Mouse (Mus musculus) myocyte (in vitro differentiated cells): ENCODE measurements around the gene Eif4a1. TPM values are rescaled to one million over a fixed set of nuclear protein-coding genes. Genes with fewer than 3 reads are reported as not detected.
A peak's percentile ranks its signal among the peaks of the same experiment; 100 is the strongest.

ENCODE experiments used
- H3K27me3 ChIP-seq: one replicate; pipeline ENCODE4 v1.6.1; 2011; ENCODE audit not compliant: control insufficient read depth, insufficient read depth, insufficient read length
- H3K36me3 ChIP-seq: one replicate; pipeline ENCODE4 v1.6.1; 2011; ENCODE audit not compliant: control insufficient read depth, insufficient read depth
- H3K4me2 ChIP-seq: one replicate; pipeline ENCODE4 v1.6.1; 2011; ENCODE audit warnings: low read depth, control low read depth
- H3K4me3 ChIP-seq: one replicate; pipeline ENCODE4 v1.5.1; 2011; ENCODE audit warnings: mild to moderate bottlenecking, control low read depth, moderate library complexity
- H3K79me2 ChIP-seq: one replicate; pipeline ENCODE4 v1.6.1; 2011; ENCODE audit not compliant: control insufficient read depth, insufficient read depth
- H3ac ChIP-seq: one replicate; pipeline ENCODE4 v1.6.1; 2011; ENCODE audit not compliant: control insufficient read depth, insufficient read length
- CEBPB ChIP-seq: IDR thresholded peaks from 2 replicates; pipeline ENCODE4 v1.6.1; 2011; ENCODE audit warnings: mild to moderate bottlenecking, moderate library complexity; ENCODE audit not compliant: poor library complexity, insufficient read depth, severe bottlenecking
- E2F4 ChIP-seq: IDR thresholded peaks from one replicate; pipeline ENCODE4 v1.6.1; 2011; ENCODE audit warnings: mild to moderate bottlenecking, control low read depth, moderate library complexity; ENCODE audit not compliant: insufficient read depth
- MAX ChIP-seq: IDR thresholded peaks from one replicate; pipeline ENCODE4 v1.6.1; 2011; ENCODE audit warnings: low read depth, mild to moderate bottlenecking, control low read depth
- MYOD1 ChIP-seq, 3 experiments: IDR thresholded peaks; one replicate each; pipeline ENCODE4 v1.6.1; 2011; ENCODE audit warnings: control low read depth in 2 of 3, low read depth in 2 of 3, mild to moderate bottlenecking in 2 of 3, moderate library complexity in 1 of 3; ENCODE audit not compliant: insufficient read length in 2 of 3, control insufficient read depth in 1 of 3
- MYOG ChIP-seq, 3 experiments: IDR thresholded peaks; one replicate each; pipeline ENCODE4 v1.6.1; 2011; ENCODE audit warnings: control low read depth in 2 of 3, low read depth in 2 of 3, mild to moderate bottlenecking in 2 of 3; ENCODE audit not compliant: insufficient read length in 2 of 3, control insufficient read depth in 1 of 3, insufficient read depth in 1 of 3
- POLR2A ChIP-seq: IDR thresholded peaks from one replicate; pipeline ENCODE4 v1.6.1; 2011; ENCODE audit warnings: low read depth, mild to moderate bottlenecking, control low read depth, moderate library complexity; ENCODE audit not compliant: insufficient read length
- POLR2AphosphoS2 ChIP-seq: IDR thresholded peaks from one replicate; pipeline ENCODE4 v1.6.1; 2011; ENCODE audit warnings: low read depth, control low read depth; ENCODE audit not compliant: insufficient read length
- REST ChIP-seq: IDR thresholded peaks from one replicate; pipeline ENCODE4 v1.6.1; 2011; ENCODE audit warnings: mild to moderate bottlenecking, control low read depth, moderate library complexity; ENCODE audit not compliant: insufficient read depth, insufficient read length
- SRF ChIP-seq: IDR thresholded peaks from one replicate; pipeline ENCODE4 v1.6.1; 2011; ENCODE audit warnings: low read depth; ENCODE audit not compliant: control insufficient read depth, insufficient read length
- TCF12 ChIP-seq: IDR thresholded peaks from one replicate; pipeline ENCODE4 v1.6.1; 2011; ENCODE audit warnings: mild to moderate bottlenecking, control low read depth; ENCODE audit not compliant: poor library complexity, insufficient read depth, severe bottlenecking
- TCF3 ChIP-seq: IDR thresholded peaks from one replicate; pipeline ENCODE4 v1.6.1; 2011; ENCODE audit warnings: low read depth, control low read depth; ENCODE audit not compliant: insufficient read length
- USF1 ChIP-seq: IDR thresholded peaks from one replicate; pipeline ENCODE4 v1.6.1; 2011; ENCODE audit warnings: low read depth, mild to moderate bottlenecking, control low read depth, moderate library complexity
- polyA plus RNA-seq: library from polyadenylated mRNA; unstranded; fragments of >200 nt; fragmentation: generic; extraction: Trizol; gene quantifications from one replicate; pipeline ENCODE4 v1.2.1, GENCODE M21; 2012; ENCODE audit warnings: missing spikeins

Gene Eif4a1
- 553 TPM for polyA plus RNA-seq

GRCm38 (mm10) chr11:69672211-69672706, at the start of gene Eif4a1:
Gene Eif4a1, minus strand, starts transcription at chr11:69672423.
- peak within 1 kb of the TSS; percentile 100 for H3K4me2 ChIP-seq
- H3K36me3 ChIP-seq, result peaks cover 74% of the 10 kb centered on the region
- peaks cover 39% of the 10 kb centered on the region for H3K79me2 ChIP-seq
- TF ChIP-seq POLR2AphosphoS2, result peak; percentile 98
- TF ChIP-seq POLR2A, result peak; percentile 67
- no peak for TF ChIP-seq E2F4
- peak; percentile 93 for TF ChIP-seq USF1
- TF ChIP-seq CEBPB, result no peak
- no peak for TF ChIP-seq MYOG (IDR thresholded peaks at IDR 0.05; ENCODE audit: control insufficient read depth in 1 of 3, insufficient read depth in 1 of 3, insufficient read length in 2 of 3, low read depth in 2 of 3)
- TF ChIP-seq TCF12, result no peak
- TF ChIP-seq TCF3, result no peak
- TF ChIP-seq MAX, result peak; percentile 84
- TF ChIP-seq SRF, result peak; percentile 65
- H3K4me3 ChIP-seq, result peak within 1 kb of the TSS; percentile 99
- no peaks in the 10 kb centered on the region for H3K27me3 ChIP-seq
- peak within 1 kb of the TSS; percentile 97 for H3ac ChIP-seq

- Histone ChIP-seq H3K27me3 (no peaks in the 10 kb centered on the region), H3ac (no peak overlapping the region), H3K36me3 (no peaks in the 10 kb centered on the region), H3K4me2 (no peak overlapping the region), H3K4me3 (no peak overlapping the region), H3K79me2 (no peaks in the 10 kb centered on the region)
- TF ChIP-seq MAX (no peak), POLR2A (no peak), TCF3 (no peak), SRF (no peak), TCF12 (no peak), CEBPB (no peak), POLR2AphosphoS2 (no peak), MYOD1 (IDR thresholded peaks at IDR 0.05; ENCODE audit: control insufficient read depth in 1 of 3, insufficient read length in 2 of 3, low read depth in 2 of 3) (no peak), REST (no peak), E2F4 (no peak), USF1 (no peak), MYOG (IDR thresholded peaks at IDR 0.05; ENCODE audit: control insufficient read depth in 1 of 3, insufficient read depth in 1 of 3, insufficient read length in 2 of 3, low read depth in 2 of 3) (no peak)
Measured at GRCm38 (mm10) chr11:69720852-69721251, 48.6 kb upstream of the Eif4a1 start.

GRCm38 (mm10) chr11:69719423-69719822, 47.2 kb upstream of the Eif4a1 start:
- no peak overlapping the region for H3K4me2 ChIP-seq
- no peaks in the 10 kb centered on the region for H3K36me3 ChIP-seq
- no peaks in the 10 kb centered on the region for H3K79me2 ChIP-seq
- H3K4me3 ChIP-seq, result no peak overlapping the region
- no peak overlapping the region for H3ac ChIP-seq
- no peaks in the 10 kb centered on the region for H3K27me3 ChIP-seq
- TF ChIP-seq CEBPB, result no peak
- TF ChIP-seq MYOG (IDR thresholded peaks at IDR 0.05; ENCODE audit: control insufficient read depth in 1 of 3, insufficient read depth in 1 of 3, insufficient read length in 2 of 3, low read depth in 2 of 3), result no peak
- no peak for TF ChIP-seq MYOD1 (IDR thresholded peaks at IDR 0.05; ENCODE audit: control insufficient read depth in 1 of 3, insufficient read length in 2 of 3, low read depth in 2 of 3)
- TF ChIP-seq TCF12, result no peak
- no peak for TF ChIP-seq MAX
- TF ChIP-seq E2F4, result no peak
- no peak for TF ChIP-seq SRF
- no peak for TF ChIP-seq POLR2A
- no peak for TF ChIP-seq TCF3

GRCm38 (mm10) chr11:69718661-69719060, 46.4 kb upstream of the Eif4a1 start:
- H3K27me3 ChIP-seq, result no peaks in the 10 kb centered on the region
- H3K4me2 ChIP-seq, result no peak overlapping the region
- TF ChIP-seq SRF (no peak), MAX (no peak), POLR2AphosphoS2 (no peak), MYOD1 (IDR thresholded peaks at IDR 0.05; ENCODE audit: control insufficient read depth in 1 of 3, insufficient read length in 2 of 3, low read depth in 2 of 3) (no peak), REST (no peak), USF1 (no peak), TCF3 (no peak), CEBPB (no peak), TCF12 (no peak), POLR2A (no peak), MYOG (IDR thresholded peaks at IDR 0.05; ENCODE audit: control insufficient read depth in 1 of 3, insufficient read depth in 1 of 3, insufficient read length in 2 of 3, low read depth in 2 of 3) (no peak), E2F4 (no peak)
- no peak overlapping the region for H3K4me3 ChIP-seq
- no peaks in the 10 kb centered on the region for H3K79me2 ChIP-seq
- no peaks in the 10 kb centered on the region for H3K36me3 ChIP-seq
- no peak overlapping the region for H3ac ChIP-seq

GRCm38 (mm10) chr11:69716953-69717352, 44.7 kb upstream of the Eif4a1 start:
- TF ChIP-seq MYOG (IDR thresholded peaks at IDR 0.05; ENCODE audit: control insufficient read depth in 1 of 3, insufficient read depth in 1 of 3, insufficient read length in 2 of 3, low read depth in 2 of 3) (no peak), REST (no peak), CEBPB (no peak), TCF3 (no peak), TCF12 (no peak), E2F4 (no peak), SRF (no peak), MAX (no peak), USF1 (no peak), POLR2AphosphoS2 (no peak), MYOD1 (IDR thresholded peaks at IDR 0.05; ENCODE audit: control insufficient read depth in 1 of 3, insufficient read length in 2 of 3, low read depth in 2 of 3) (no peak), POLR2A (no peak)
- Histone ChIP-seq H3K36me3 (no peaks in the 10 kb centered on the region), H3K4me3 (no peak overlapping the region), H3ac (no peak overlapping the region), H3K27me3 (no peaks in the 10 kb centered on the region), H3K79me2 (no peaks in the 10 kb centered on the region), H3K4me2 (no peak overlapping the region)
